Mouse (Mus musculus) embryonic facial prominence, embryonic 14.5 days (tissue): ENCODE data around the gene Gcc1. TPM values are rescaled to one million over a fixed set of nuclear protein-coding genes. Genes with fewer than 3 reads are reported as not detected.

Source experiments
- ATAC-seq: fragments of 200-750 bp; cut with Nextera tagmentation; 2 replicates; pipeline ENCODE4 v1.8.0; 2017; ENCODE audit warnings: low read depth, moderate number of reproducible peaks, moderate TSS enrichment
- DNase-seq: peaks from one replicate; pipeline ENCODE4 v3.0.0-alpha.2; 2015; ENCODE audit warnings: low spot score
- H3K27ac ChIP-seq: fragments of 300-500 bp; sonication (generic); replicated peaks from 2 replicates; pipeline ENCODE4 v1.5.1; 2014; ENCODE audit warnings: low read depth, mild to moderate bottlenecking, low read length, moderate library complexity
- H3K27me3 ChIP-seq: fragments of 300-500 bp; sonication (generic); replicated peaks from 2 replicates; pipeline ENCODE4 v1.6.1; 2014; ENCODE audit warnings: low read length; ENCODE audit not compliant: control insufficient read depth, insufficient read depth
- H3K36me3 ChIP-seq: fragments of 300-500 bp; sonication (generic); 2 replicates; pipeline ENCODE4 v1.6.1; 2014; ENCODE audit warnings: low read length, mixed read lengths; ENCODE audit not compliant: control insufficient read depth, insufficient read depth
- H3K4me1 ChIP-seq: fragments of 300-500 bp; sonication (generic); 2 replicates; pipeline ENCODE4 v1.6.1; 2014; ENCODE audit warnings: antibody characterized with exemption, low read length; ENCODE audit not compliant: control insufficient read depth, insufficient read depth
- H3K4me2 ChIP-seq: fragments of 300-500 bp; sonication (generic); 2 replicates; pipeline ENCODE4 v1.6.1; 2014; ENCODE audit warnings: low read depth, mild to moderate bottlenecking, low read length, moderate library complexity, mixed read lengths
- H3K4me3 ChIP-seq: fragments of 300-500 bp; sonication (generic); 2 replicates; pipeline ENCODE4 v1.5.1; 2014; ENCODE audit warnings: low read depth, mild to moderate bottlenecking, low read length
- H3K9ac ChIP-seq: fragments of 300-500 bp; sonication (generic); 2 replicates; pipeline ENCODE4 v1.6.1; 2014; ENCODE audit warnings: low read depth, mild to moderate bottlenecking, low read length, moderate library complexity, mixed read lengths
- H3K9me3 ChIP-seq: fragments of 300-500 bp; sonication (generic); 2 replicates; pipeline ENCODE4 v1.6.1; 2016; ENCODE audit warnings: low read length; ENCODE audit not compliant: control insufficient read depth
- WGBS: fragments of 180-500 bp; shearing (Covaris S2); extraction: QIAGEN DNeasy Blood & Tissue Kit; methylation state at CpG from one replicate; pipeline ENCODE4 v1.1.7; 2014; 5-methylcytosine and 5-hydroxymethylcytosine counted together
- polyA plus RNA-seq: library from polyadenylated mRNA; unstranded; fragments of >200 nt; fragmentation: Nextera tagmentation; extraction: Ambion mirVana; gene quantifications from 2 replicates; pipeline ENCODE4 v1.2.1, GENCODE M21; 2014

Gene Gcc1
- polyA plus RNA-seq, 1 experiment from 2014 or later, result 8.4 TPM

DNA sequence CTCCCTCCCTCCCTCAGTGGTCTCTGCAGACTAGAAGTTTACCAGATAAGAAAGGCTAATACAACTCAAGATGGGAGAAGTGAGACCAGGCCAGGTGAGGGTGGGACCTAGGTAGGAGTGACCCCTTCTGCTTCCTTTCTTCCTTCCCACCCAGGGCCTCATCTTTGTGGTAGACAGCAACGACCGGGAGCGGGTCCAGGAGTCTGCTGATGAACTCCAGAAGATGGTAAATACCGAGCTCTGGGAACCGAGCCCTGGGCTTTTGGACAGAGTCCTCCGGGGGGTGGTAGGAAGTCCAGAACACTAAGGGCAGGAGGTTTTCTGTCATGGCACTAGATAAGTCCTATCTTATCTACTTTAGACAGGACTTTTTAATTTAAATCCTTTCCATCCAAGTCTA lies 3.2 kb downstream of the Gcc1 start:
- H3K4me2 ChIP-seq, result peak overlapping the region; percentile 72; the same call in 1 of the 2 replicates
- peak overlapping the region; percentile 92 for H3K4me3 ChIP-seq
- 92% methylated on average over 6 of the region's 6 CpGs for WGBS

DNA sequence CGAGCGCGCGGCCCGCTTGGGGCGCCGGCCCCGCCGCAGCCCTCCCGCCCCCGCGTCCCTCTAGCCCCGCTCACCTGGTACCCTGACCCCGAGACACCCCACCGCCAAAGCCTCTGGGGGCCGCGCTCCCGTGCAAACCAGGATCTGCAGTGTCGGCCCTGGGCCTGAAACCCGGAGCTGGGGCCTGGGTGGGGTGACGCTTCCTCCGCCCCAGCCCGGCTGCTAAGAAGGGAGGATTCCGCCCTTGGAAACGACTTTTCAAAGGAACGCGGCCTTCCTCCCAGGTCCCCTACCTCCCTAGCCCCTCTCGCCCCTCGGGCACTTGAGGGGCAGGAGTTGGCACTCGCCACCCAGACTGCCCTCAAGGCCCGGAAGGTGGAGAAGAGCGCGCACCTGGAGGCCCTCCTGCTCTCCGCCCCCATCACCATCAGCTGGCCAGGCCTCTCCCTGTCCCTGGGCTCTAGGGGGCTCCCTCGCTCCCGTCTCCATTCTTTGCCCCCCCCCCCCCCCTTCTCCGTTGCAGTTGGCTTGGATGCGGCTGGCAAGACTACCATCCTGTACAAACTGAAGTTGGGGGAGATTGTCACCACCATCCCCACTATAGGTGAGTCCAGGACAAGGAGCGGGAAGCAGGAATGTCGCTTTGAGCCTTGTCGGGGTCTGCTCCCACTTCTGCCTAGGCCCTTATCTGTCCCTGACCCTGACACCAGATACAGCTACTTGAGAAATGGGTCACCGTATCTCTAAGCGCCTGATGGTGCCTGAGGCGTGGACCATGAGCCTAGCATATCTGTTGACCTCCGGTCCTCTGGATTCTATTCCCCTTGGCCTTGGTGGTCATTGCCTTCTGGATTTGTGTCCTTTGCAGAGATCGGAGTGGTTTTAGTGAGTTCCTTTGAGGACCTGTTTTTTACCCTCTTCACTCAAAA lies 4.2 kb downstream of the Gcc1 start:
- H3K4me1 ChIP-seq, result peaks cover 24% of the 10 kb centered on the region
- peak overlapping the region; percentile 72 for H3K4me2 ChIP-seq
- no peaks in the 10 kb centered on the region for H3K27me3 ChIP-seq
- peaks cover 21% of the 10 kb centered on the region for H3K36me3 ChIP-seq
- peak overlapping the region; percentile 98 for H3K9ac ChIP-seq
- H3K4me3 ChIP-seq, result peak overlapping the region; percentile 92
- DNase-seq, result peak; percentile 57
- peak; percentile 30 for ATAC-seq
- WGBS, result 28% methylated on average over 11 of the region's 46 CpGs
- H3K27ac ChIP-seq, result peak overlapping the region; percentile 89
- H3K9me3 ChIP-seq, result no peaks in the 10 kb centered on the region

More for the DNA sequence above, 3.2 kb downstream of the Gcc1 start:
- no peak overlapping the region for H3K27ac ChIP-seq
- no peak for ATAC-seq
- H3K9me3 ChIP-seq, result no peaks in the 10 kb centered on the region
- H3K4me1 ChIP-seq, result peaks cover 21% of the 10 kb centered on the region
- peaks cover 21% of the 10 kb centered on the region for H3K36me3 ChIP-seq
- H3K9ac ChIP-seq, result peak overlapping the region; percentile 98; the same call in 1 of the 2 replicates
- no peak for DNase-seq
- H3K27me3 ChIP-seq, result no peaks in the 10 kb centered on the region

DNA sequence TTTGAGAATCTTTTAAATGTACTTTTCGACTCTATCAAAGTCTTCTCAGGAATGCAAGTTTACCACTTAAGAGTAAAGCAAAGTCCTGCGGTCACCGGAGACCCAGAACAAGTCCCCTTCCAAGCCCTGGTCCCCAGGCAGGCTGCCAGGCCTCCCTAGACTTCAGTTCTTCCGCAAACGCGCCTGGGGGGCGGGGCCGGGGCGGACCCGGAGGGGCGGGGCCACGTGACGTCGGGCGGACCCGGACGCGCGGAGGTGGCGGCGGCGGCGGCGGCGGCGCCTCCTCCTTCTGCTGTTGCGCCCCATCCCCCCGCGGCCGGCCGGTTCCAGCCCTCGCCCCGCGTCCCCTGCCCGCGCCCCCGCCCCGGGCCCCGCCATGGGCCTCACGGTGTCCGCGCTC lies 4.9 kb downstream of the Gcc1 start, which contains the start of gene Arf5:
Arf5 (plus strand) TSS at position 248 of the 400 bp plus-strand sequence.
- Histone ChIP-seq H3K4me1 (peaks cover 24% of the 10 kb centered on the region), H3K27me3 (no peaks in the 10 kb centered on the region), H3K4me2 (peak within 1 kb of the TSS; percentile 72), H3K4me3 (peak within 1 kb of the TSS; percentile 92), H3K9me3 (no peaks in the 10 kb centered on the region), H3K9ac (peak within 1 kb of the TSS; percentile 98), H3K36me3 (peaks cover 27% of the 10 kb centered on the region), H3K27ac (peak within 1 kb of the TSS; percentile 89)
- DNase-seq (peak; percentile 94), ATAC-seq (peak; percentile 72)
- under 1% methylated on average over 18 of the region's 42 CpGs for WGBS

DNA sequence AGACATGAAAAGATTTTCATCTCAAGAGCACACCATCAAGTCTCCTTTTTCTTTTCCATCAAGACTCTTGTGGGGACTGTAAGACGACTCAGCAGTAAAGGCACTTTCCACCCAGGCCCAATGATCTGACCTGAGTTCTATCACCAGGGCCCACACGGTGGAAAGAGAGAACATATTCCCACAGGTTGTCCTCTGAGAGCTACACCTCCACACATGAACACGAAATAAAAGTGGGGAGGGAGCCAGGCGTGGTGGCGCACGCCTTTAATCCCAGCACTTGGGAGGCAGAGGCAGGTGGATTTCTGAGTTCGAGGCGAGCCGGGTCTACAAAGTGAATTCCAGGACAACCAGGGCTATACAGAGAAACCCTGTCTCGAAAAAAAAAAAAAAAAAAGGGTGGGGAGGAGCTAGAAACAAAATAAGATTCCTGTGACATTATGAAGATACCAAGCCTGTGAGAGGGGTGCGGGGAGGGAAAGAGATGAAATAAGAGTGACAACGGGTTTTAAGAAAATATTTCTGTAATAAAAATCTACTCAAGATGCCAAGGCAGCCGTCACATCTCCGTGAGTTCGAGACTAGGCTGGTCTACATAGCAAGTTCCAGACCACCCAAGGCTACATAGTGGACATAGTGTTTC lies 5.4 kb downstream of the Gcc1 start:
- Histone ChIP-seq H3K9ac (peak overlapping the region; percentile 98; the same call in 1 of the 2 replicates), H3K27ac (peak overlapping the region; percentile 89), H3K4me3 (peak overlapping the region; percentile 92), H3K27me3 (no peaks in the 10 kb centered on the region), H3K36me3 (peaks cover 33% of the 10 kb centered on the region), H3K4me2 (peak overlapping the region; percentile 72), H3K9me3 (no peaks in the 10 kb centered on the region), H3K4me1 (peaks cover 24% of the 10 kb centered on the region)
- no peak for DNase-seq
- no peak for ATAC-seq
- WGBS, result 69% methylated on average over 15 of the region's 15 CpGs

DNA sequence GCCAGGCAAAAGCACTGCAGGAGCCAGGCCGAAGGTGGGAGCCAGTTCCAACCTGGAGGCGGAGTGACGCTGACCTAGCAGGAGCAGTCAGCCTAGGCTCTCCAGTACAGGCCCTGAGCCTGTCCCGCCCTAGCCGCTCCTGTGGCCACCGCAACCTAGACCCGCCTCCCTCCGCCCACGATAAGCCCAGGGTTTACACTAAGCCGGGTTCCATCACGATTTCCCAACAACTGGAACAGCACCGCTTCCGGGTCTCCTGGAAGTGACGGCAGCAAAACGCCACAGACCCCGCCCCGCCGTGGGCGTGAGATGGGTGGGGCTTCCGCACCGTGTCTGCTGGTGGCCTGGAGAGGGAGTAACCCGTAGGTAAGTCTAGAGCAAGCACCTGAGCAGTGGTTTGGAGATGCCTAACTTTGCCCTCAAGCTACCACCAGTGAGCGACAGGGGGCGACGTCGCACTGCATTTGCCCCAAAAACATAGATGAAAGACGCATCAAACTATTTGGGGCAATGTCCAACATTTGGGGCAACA lies 6.7 kb downstream of the Gcc1 start:
- peak; percentile 93 for ATAC-seq
- Histone ChIP-seq H3K4me1 (peaks cover 24% of the 10 kb centered on the region), H3K27ac (peak overlapping the region; percentile 54), H3K27me3 (no peaks in the 10 kb centered on the region), H3K4me2 (peak overlapping the region; percentile 85), H3K36me3 (peaks cover 34% of the 10 kb centered on the region), H3K4me3 (peak overlapping the region; percentile 85), H3K9me3 (no peaks in the 10 kb centered on the region), H3K9ac (peak overlapping the region; percentile 84)
- DNase-seq, result peak; percentile 96
- under 1% methylated on average over 19 of the region's 27 CpGs for WGBS

DNA sequence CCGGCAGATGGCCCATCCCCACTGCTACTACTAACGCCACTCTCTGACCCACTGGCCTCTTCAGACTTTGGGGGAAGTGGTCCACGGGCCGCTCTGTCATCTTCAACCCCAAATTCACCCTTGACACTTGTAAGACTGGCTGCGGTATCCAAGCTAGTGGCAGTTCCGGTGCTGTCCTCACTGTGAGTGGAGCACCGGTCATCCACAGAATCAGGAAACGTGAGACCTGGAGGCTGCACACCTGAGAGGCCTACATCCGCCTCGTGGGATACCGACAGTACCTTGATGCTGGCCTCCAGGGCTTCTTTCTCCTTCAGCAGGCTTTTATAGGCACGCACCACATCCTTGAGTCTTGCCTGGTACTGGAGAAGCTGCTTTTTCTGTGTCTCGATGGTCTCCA lies 7.3 kb downstream of the Gcc1 start:
- ATAC-seq (no peak), DNase-seq (no peak)
- peak overlapping the region; percentile 54; the same call in 1 of the 2 replicates for H3K27ac ChIP-seq
- no peaks in the 10 kb centered on the region for H3K27me3 ChIP-seq
- peaks cover 31% of the 10 kb centered on the region for H3K36me3 ChIP-seq
- H3K4me2 ChIP-seq, result peak overlapping the region; percentile 85
- peak overlapping the region; percentile 85 for H3K4me3 ChIP-seq
- H3K4me1 ChIP-seq, result peaks cover 24% of the 10 kb centered on the region
- no peaks in the 10 kb centered on the region for H3K9me3 ChIP-seq
- 16% methylated on average over 13 of the region's 13 CpGs for WGBS
- H3K9ac ChIP-seq, result peak overlapping the region; percentile 84

DNA sequence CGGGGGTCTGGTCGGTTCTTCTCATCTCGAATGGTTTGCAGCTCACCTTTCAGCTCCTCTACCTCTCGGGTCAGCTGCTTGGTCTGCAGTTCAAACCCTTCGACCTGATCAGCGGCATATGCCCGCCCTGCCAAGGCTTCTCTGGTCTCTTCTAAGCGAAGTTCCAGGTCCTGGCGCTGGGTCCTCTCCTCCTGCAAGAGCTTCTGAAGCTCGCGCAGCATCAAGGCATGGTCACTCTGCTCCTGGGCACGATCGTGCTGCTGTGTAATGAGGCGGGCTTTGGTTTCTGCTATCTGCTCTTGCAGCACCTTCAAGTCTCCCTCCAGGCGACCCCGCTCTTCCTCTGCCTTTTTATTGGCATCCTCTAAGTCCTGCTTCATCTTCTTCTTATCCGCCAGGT lies 7.8 kb downstream of the Gcc1 start:
- H3K27ac ChIP-seq, result no peak overlapping the region
- H3K4me3 ChIP-seq, result peak overlapping the region; percentile 85
- peak overlapping the region; percentile 85 for H3K4me2 ChIP-seq
- H3K4me1 ChIP-seq, result peaks cover 24% of the 10 kb centered on the region
- peaks cover 32% of the 10 kb centered on the region for H3K36me3 ChIP-seq
- H3K27me3 ChIP-seq, result no peaks in the 10 kb centered on the region
- DNase-seq, result no peak
- H3K9me3 ChIP-seq, result no peaks in the 10 kb centered on the region
- WGBS, result 82% methylated on average over 17 of the region's 17 CpGs
- peak overlapping the region; percentile 84 for H3K9ac ChIP-seq
- no peak for ATAC-seq

DNA sequence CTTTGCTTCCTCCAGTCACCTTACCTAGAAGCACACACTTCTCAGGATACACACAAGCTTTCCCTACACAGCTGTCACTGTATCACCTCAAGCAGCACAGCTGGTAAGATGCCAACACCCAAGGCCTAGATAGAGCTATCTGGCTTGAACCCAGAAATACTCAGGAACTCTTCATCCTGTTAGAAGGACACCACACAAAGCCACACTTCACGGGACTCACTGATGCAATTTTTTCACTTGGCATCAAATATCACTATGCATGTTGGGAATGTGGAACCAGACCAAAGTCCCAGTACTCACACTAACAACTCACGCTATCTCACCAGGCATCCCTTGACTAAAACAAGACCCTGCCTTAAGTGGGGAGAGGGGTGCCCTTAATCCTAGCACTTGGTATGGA lies 8.5 kb downstream of the Gcc1 start:
- ATAC-seq, result no peak
- peak overlapping the region; percentile 85 for H3K4me2 ChIP-seq
- DNase-seq, result no peak
- no peaks in the 10 kb centered on the region for H3K27me3 ChIP-seq
- H3K36me3 ChIP-seq, result peaks cover 33% of the 10 kb centered on the region
- H3K4me3 ChIP-seq, result peak overlapping the region; percentile 85; the same call in 1 of the 2 replicates
- peaks cover 18% of the 10 kb centered on the region for H3K4me1 ChIP-seq
- 56% methylated on average over 2 of the region's 2 CpGs for WGBS
- no peak overlapping the region for H3K9ac ChIP-seq
- H3K9me3 ChIP-seq, result no peaks in the 10 kb centered on the region
- H3K27ac ChIP-seq, result no peak overlapping the region
